Mouse (Mus musculus): ENCODE measurements around the gene Inip. TPM values are rescaled to one million over a fixed set of nuclear protein-coding genes. Genes with fewer than 3 reads are reported as not detected.

Gene Inip
- polyA plus RNA-seq, 2 experiments: 20.4 to 40.0 TPM

DNA sequence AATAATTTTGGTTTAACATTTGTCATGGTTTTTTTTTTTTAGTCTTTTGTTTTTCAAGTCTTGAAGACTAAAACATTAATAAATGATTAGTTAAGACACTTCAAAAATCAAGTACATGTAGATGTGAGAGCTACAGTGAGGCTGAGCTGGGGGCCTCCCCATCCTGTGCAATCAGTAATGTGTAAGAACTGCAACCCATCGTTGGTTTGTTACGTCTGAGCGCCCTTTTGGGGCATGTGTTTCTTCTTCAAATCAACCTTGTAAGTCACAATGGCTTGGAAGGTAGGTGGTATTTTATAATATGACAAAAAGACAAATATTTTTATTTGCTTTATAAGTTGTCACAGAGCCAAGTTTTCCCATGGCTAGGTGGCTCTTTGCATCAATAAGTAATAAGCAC lies 79.6 kb downstream of the Inip start:
- peaks cover 6% of the 10 kb centered on the region for H3K36me3 ChIP-seq (ENCODE audit: control insufficient read depth, insufficient read depth, low read length)
- H3K27ac ChIP-seq (replicated peaks; ENCODE audit: low read depth, low read length): no peak overlapping the region
- WGBS: 84% methylated on average over 3 of the region's 3 CpGs
- no peak overlapping the region for H3K4me3 ChIP-seq (replicated peaks; ENCODE audit: low read length)
- no peak overlapping the region for H3K9ac ChIP-seq (ENCODE audit: low read depth, low read length, severe bottlenecking)
- H3K4me1 ChIP-seq (ENCODE audit: control insufficient read depth, insufficient read depth, low read length): no peaks in the 10 kb centered on the region; the same call in 1 of the 2 replicates
- ATAC-seq (ENCODE audit: low FRiP score, low read depth) (no peak), DNase-seq (ENCODE audit: low spot score) (no peak)
- no peaks in the 10 kb centered on the region for H3K9me3 ChIP-seq (ENCODE audit: control insufficient read depth, low read length)
- H3K27me3 ChIP-seq (ENCODE audit: control insufficient read depth, insufficient read depth, low read length): no peaks in the 10 kb centered on the region
- no peak overlapping the region for H3K4me2 ChIP-seq (replicated peaks; ENCODE audit: low read depth, low read length, severe bottlenecking)
- TF ChIP-seq POLR2A (IDR thresholded peaks at IDR 0.05; ENCODE audit: borderline replicate concordance, extremely low read depth, insufficient read depth, insufficient read length): no peak

Other genes with a start within 250 kb of the Inip start
- gene Hsdl2, start 220.0 kb downstream of the Inip start, polyA plus RNA-seq (2012; rRNA removed): 11.5 and 16.1 TPM in 2 replicates
- gene Hsdl2, start 220.0 kb downstream of the Inip start, polyA plus RNA-seq (2014; fragmentation: Nextera tagmentation; extraction: Ambion mirVana): 19.6 and 22.8 TPM in 2 replicates
- gene E130308A19Rik, start 175.4 kb downstream of the Inip start, polyA plus RNA-seq (2012; rRNA removed): 7.6 and 8.2 TPM in 2 replicates
- 17.6 and 19.7 TPM in 2 replicates for gene E130308A19Rik, start 175.4 kb downstream of the Inip start, polyA plus RNA-seq (2014; fragmentation: Nextera tagmentation; extraction: Ambion mirVana)
- 6.6 and 7.2 TPM in 2 replicates for gene Snx30, start 4.3 kb upstream of the Inip start, polyA plus RNA-seq (2012; rRNA removed)
- gene Snx30, start 4.3 kb upstream of the Inip start, polyA plus RNA-seq (2014; fragmentation: Nextera tagmentation; extraction: Ambion mirVana): 12.0 and 14.0 TPM in 2 replicates
- 0.03 TPM in 1 of 2 replicates, not detected in the other for gene Slc46a2, start 113.5 kb upstream of the Inip start, polyA plus RNA-seq (2012; rRNA removed)
- 0.08 and 0.17 TPM in 2 replicates for gene Slc46a2, start 113.5 kb upstream of the Inip start, polyA plus RNA-seq (2014; fragmentation: Nextera tagmentation; extraction: Ambion mirVana)
- gene Mup4, start 159.1 kb upstream of the Inip start, polyA plus RNA-seq (2012; rRNA removed): not detected in 2 replicates
- gene Mup4, start 159.1 kb upstream of the Inip start, polyA plus RNA-seq (2014; fragmentation: Nextera tagmentation; extraction: Ambion mirVana): not detected in 2 replicates
- not detected in 2 replicates for gene Mup6, start 162.7 kb upstream of the Inip start, polyA plus RNA-seq (2012; rRNA removed)
- not detected in 2 replicates for gene Mup6, start 162.7 kb upstream of the Inip start, polyA plus RNA-seq (2014; fragmentation: Nextera tagmentation; extraction: Ambion mirVana)

Data from limb, embryonic 14.5 days (tissue).